Mouse (Mus musculus): ENCODE results near the gene Cers3. TPM values are rescaled to one million over a fixed set of nuclear protein-coding genes. Genes with fewer than 3 reads are reported as not detected.

Gene Cers3
- polyA plus RNA-seq, 1 experiment, result not detected

GRCm38 (mm10) chr7:66733882-66734281 lies 9.4 kb upstream of the Cers3 start:
- 94% methylated on average over 11 of the region's 11 CpGs for WGBS
- Histone ChIP-seq H3K27ac (ENCODE audit: insufficient read depth, low read depth, low read length) (no peak overlapping the region), H3K4me3 (ENCODE audit: insufficient read depth, low read depth, low read length) (no peak overlapping the region), H3K4me1 (ENCODE audit: control insufficient read depth, insufficient read depth, low read length) (peaks cover 2% of the 10 kb centered on the region; the same call in 1 of the 2 replicates)
- TF ChIP-seq CTCF (IDR thresholded peaks at IDR 0.05; ENCODE audit: insufficient read depth, low read depth, low read length) (no peak), POLR2A (IDR thresholded peaks at IDR 0.05; ENCODE audit: insufficient read depth, low read depth, low read length) (no peak)

GRCm38 (mm10) chr7:66734466-66734865 lies 8.8 kb upstream of the Cers3 start:
- 95% methylated on average over 4 of the region's 4 CpGs for WGBS
- Histone ChIP-seq H3K27ac (ENCODE audit: insufficient read depth, low read depth, low read length) (no peak overlapping the region), H3K4me3 (ENCODE audit: insufficient read depth, low read depth, low read length) (no peak overlapping the region), H3K4me1 (ENCODE audit: control insufficient read depth, insufficient read depth, low read length) (peaks cover 2% of the 10 kb centered on the region; the same call in 1 of the 2 replicates)
- TF ChIP-seq CTCF (IDR thresholded peaks at IDR 0.05; ENCODE audit: insufficient read depth, low read depth, low read length) (no peak), POLR2A (IDR thresholded peaks at IDR 0.05; ENCODE audit: insufficient read depth, low read depth, low read length) (no peak)

GRCm38 (mm10) chr7:66734993-66735392 lies 8.3 kb upstream of the Cers3 start:
- Histone ChIP-seq H3K4me3 (ENCODE audit: insufficient read depth, low read depth, low read length) (no peak overlapping the region), H3K27ac (ENCODE audit: insufficient read depth, low read depth, low read length) (no peak overlapping the region), H3K4me1 (ENCODE audit: control insufficient read depth, insufficient read depth, low read length) (peaks cover 2% of the 10 kb centered on the region; the same call in 1 of the 2 replicates)
- WGBS, result 96% methylated on average over 6 of the region's 6 CpGs
- TF ChIP-seq CTCF (IDR thresholded peaks at IDR 0.05; ENCODE audit: insufficient read depth, low read depth, low read length) (no peak), POLR2A (IDR thresholded peaks at IDR 0.05; ENCODE audit: insufficient read depth, low read depth, low read length) (no peak)

- H3K27ac ChIP-seq (ENCODE audit: insufficient read depth, low read depth, low read length), result no peak overlapping the region
- TF ChIP-seq CTCF (IDR thresholded peaks at IDR 0.05; ENCODE audit: insufficient read depth, low read depth, low read length) (no peak), POLR2A (IDR thresholded peaks at IDR 0.05; ENCODE audit: insufficient read depth, low read depth, low read length) (no peak)
- H3K4me1 ChIP-seq (ENCODE audit: control insufficient read depth, insufficient read depth, low read length), result peaks cover 2% of the 10 kb centered on the region
- 96% methylated on average over 4 of the region's 4 CpGs for WGBS
- H3K4me3 ChIP-seq (ENCODE audit: insufficient read depth, low read depth, low read length), result no peak overlapping the region
Observed at GRCm38 (mm10) chr7:66737418-66737817, 5.9 kb upstream of the Cers3 start.

GRCm38 (mm10) chr7:66741008-66741407 lies 2.3 kb upstream of the Cers3 start:
- 81% methylated on average over 5 of the region's 5 CpGs for WGBS
- TF ChIP-seq POLR2A (IDR thresholded peaks at IDR 0.05; ENCODE audit: insufficient read depth, low read depth, low read length) (no peak), CTCF (IDR thresholded peaks at IDR 0.05; ENCODE audit: insufficient read depth, low read depth, low read length) (no peak)
- no peak overlapping the region for H3K27ac ChIP-seq (ENCODE audit: insufficient read depth, low read depth, low read length)
- peaks cover 2% of the 10 kb centered on the region for H3K4me1 ChIP-seq (ENCODE audit: control insufficient read depth, insufficient read depth, low read length)
- no peak overlapping the region for H3K4me3 ChIP-seq (ENCODE audit: insufficient read depth, low read depth, low read length)

GRCm38 (mm10) chr7:66741412-66741811 lies 1.9 kb upstream of the Cers3 start:
- 85% methylated on average over 8 of the region's 8 CpGs for WGBS
- H3K27ac ChIP-seq (ENCODE audit: insufficient read depth, low read depth, low read length), result no peak overlapping the region

GRCm38 (mm10) chr7:66746972-66747371 lies 3.7 kb downstream of the Cers3 start:
- H3K4me3 ChIP-seq (ENCODE audit: insufficient read depth, low read depth, low read length), result no peak overlapping the region
- WGBS, result 75% methylated on average over 7 of the region's 7 CpGs
- no peaks in the 10 kb centered on the region for H3K4me1 ChIP-seq (ENCODE audit: control insufficient read depth, insufficient read depth, low read length)
- H3K27ac ChIP-seq (ENCODE audit: insufficient read depth, low read depth, low read length), result no peak overlapping the region
- TF ChIP-seq POLR2A (IDR thresholded peaks at IDR 0.05; ENCODE audit: insufficient read depth, low read depth, low read length) (no peak), CTCF (IDR thresholded peaks at IDR 0.05; ENCODE audit: insufficient read depth, low read depth, low read length) (no peak)

More at GRCm38 (mm10) chr7:66741412-66741811, 1.9 kb upstream of the Cers3 start:
- TF ChIP-seq CTCF (IDR thresholded peaks at IDR 0.05; ENCODE audit: insufficient read depth, low read depth, low read length) (no peak), POLR2A (IDR thresholded peaks at IDR 0.05; ENCODE audit: insufficient read depth, low read depth, low read length) (no peak)
- peaks cover 2% of the 10 kb centered on the region for H3K4me1 ChIP-seq (ENCODE audit: control insufficient read depth, insufficient read depth, low read length)
- H3K4me3 ChIP-seq (ENCODE audit: insufficient read depth, low read depth, low read length), result no peak overlapping the region

GRCm38 (mm10) chr7:66749998-66750397 lies 6.7 kb downstream of the Cers3 start:
- TF ChIP-seq CTCF (IDR thresholded peaks at IDR 0.05; ENCODE audit: insufficient read depth, low read depth, low read length), result no peak
- no peak for TF ChIP-seq POLR2A (IDR thresholded peaks at IDR 0.05; ENCODE audit: insufficient read depth, low read depth, low read length)
- 74% methylated on average over 1 of the region's 1 CpGs for WGBS
- H3K4me1 ChIP-seq (ENCODE audit: control insufficient read depth, insufficient read depth, low read length), result no peaks in the 10 kb centered on the region
- no peak overlapping the region for H3K4me3 ChIP-seq (ENCODE audit: insufficient read depth, low read depth, low read length)
- H3K27ac ChIP-seq (ENCODE audit: insufficient read depth, low read depth, low read length), result no peak overlapping the region

GRCm38 (mm10) chr7:66753816-66754215 lies 10.5 kb downstream of the Cers3 start:
- WGBS, result 88% methylated on average over 8 of the region's 8 CpGs

GRCm38 (mm10) chr7:66755611-66756010 lies 12.3 kb downstream of the Cers3 start:
- TF ChIP-seq POLR2A (IDR thresholded peaks at IDR 0.05; ENCODE audit: insufficient read depth, low read depth, low read length) (no peak), CTCF (IDR thresholded peaks at IDR 0.05; ENCODE audit: insufficient read depth, low read depth, low read length) (no peak)
- no peak overlapping the region for H3K27ac ChIP-seq (ENCODE audit: insufficient read depth, low read depth, low read length)
- H3K4me1 ChIP-seq (ENCODE audit: control insufficient read depth, insufficient read depth, low read length), result no peaks in the 10 kb centered on the region
- 82% methylated on average over 7 of the region's 7 CpGs for WGBS
- no peak overlapping the region for H3K4me3 ChIP-seq (ENCODE audit: insufficient read depth, low read depth, low read length)

More at GRCm38 (mm10) chr7:66753816-66754215, 10.5 kb downstream of the Cers3 start:
- no peak overlapping the region for H3K27ac ChIP-seq (ENCODE audit: insufficient read depth, low read depth, low read length)
- TF ChIP-seq CTCF (IDR thresholded peaks at IDR 0.05; ENCODE audit: insufficient read depth, low read depth, low read length), result no peak
- TF ChIP-seq POLR2A (IDR thresholded peaks at IDR 0.05; ENCODE audit: insufficient read depth, low read depth, low read length), result no peak
- H3K4me3 ChIP-seq (ENCODE audit: insufficient read depth, low read depth, low read length), result no peak overlapping the region
- H3K4me1 ChIP-seq (ENCODE audit: control insufficient read depth, insufficient read depth, low read length), result no peaks in the 10 kb centered on the region
